ENCODE assay signal across 25 mouse cellular contexts in genomic region chr16:18447243-18447642, GRCm38 (mm10). TPM values are rescaled to one million over a fixed set of nuclear protein-coding genes. Genes with fewer than 3 reads are reported as not detected.
A peak's percentile ranks its signal among the peaks of the same experiment; 100 is the strongest.
DNase-seq lines count a peak whose midpoint lies in the region; ATAC-seq lines count a peak whose summit lies in the region.
"Had no signal": no experiment of that assay in that cellular context is flagged by ENCODE, and none has a peak within 500 bp of the region (broad histone marks: within the 10 kb centered on the region; RNA-seq: fewer than 3 reads in every experiment).

No protein-coding gene starts in this region.

- DNase-seq in kidney, adult 18-20 months = no peak
- peak; percentile 36 for DNase-seq in A20 (ENCODE audit: low read depth, low spot score)
- DNase-seq in cerebellum, adult 9-11 months = no peak
- DNase-seq in adrenal gland, adult 18-20 months (ENCODE audit: low spot score in 2 of 2) = no peak
- DNase-seq: adrenal gland, postnatal 14 days; B cell, adult 2 months; cerebellum, adult 2 months; cerebellum, postnatal 36 days; kidney, postnatal 14 days; layer of hippocampus, adult 9-11 months; lung, adult 2 months; lung, postnatal 14 days; midbrain, embryonic 14.5 days; retina, postnatal 1 day; right cerebral cortex, postnatal 25 days; spleen, adult 18-20 months had no signal

- no peak for ATAC-seq in kidney, embryonic 14.5 days (ENCODE audit: low FRiP score, low TSS enrichment)
- ATAC-seq in activated CD4-positive, CD25-positive, alpha-beta regulatory T cell, adult 4 months = peak; percentile 36
- peak; percentile 27 for ATAC-seq in inflammation-experienced regulatory T-cells, adult 6 months
- no peak for ATAC-seq in neural tube, embryonic 15.5 days (ENCODE audit: low FRiP score)

- no peaks in the 10 kb centered on the region for H3K36me3 ChIP-seq in kidney, embryonic 14.5 days (ENCODE audit: control insufficient read depth, insufficient read depth, low read length)
- H3K36me3 ChIP-seq in neural tube, embryonic 15.5 days = peaks cover 3% of the 10 kb centered on the region; the same call in 1 of the 2 replicates

- no peaks in the 10 kb centered on the region for H3K27me3 ChIP-seq in kidney, embryonic 14.5 days (ENCODE audit: control insufficient read depth, insufficient read depth, low read length)
- H3K27me3 ChIP-seq in neural tube, embryonic 15.5 days (replicated peaks) = no peaks in the 10 kb centered on the region
- H3K27me3 ChIP-seq: forebrain, embryonic 12.5 days; megakaryocyte, embryonic 14.5 days; neural tube, embryonic 12.5 days had no signal

- no peak overlapping the region for H3K4me2 ChIP-seq in kidney, embryonic 14.5 days (replicated peaks; ENCODE audit: low read depth, low read length)
- no peak overlapping the region for H3K4me2 ChIP-seq in neural tube, embryonic 15.5 days
- H3K4me2 ChIP-seq: forebrain, embryonic 12.5 days; heart, embryonic 11.5 days; liver, embryonic 11.5 days; neural tube, embryonic 12.5 days had no signal

- H3K4me3 ChIP-seq in kidney, embryonic 14.5 days (ENCODE audit: low read length) = no peak overlapping the region
- no peak overlapping the region for H3K4me3 ChIP-seq in neural tube, embryonic 15.5 days (replicated peaks)
- H3K4me3 ChIP-seq: forebrain, embryonic 12.5 days; megakaryocyte, embryonic 14.5 days; neural tube, embryonic 12.5 days had no signal

- peaks cover 25% of the 10 kb centered on the region for H3K4me1 ChIP-seq in kidney, embryonic 14.5 days (ENCODE audit: control insufficient read depth, insufficient read depth, low read length)
- H3K4me1 ChIP-seq in neural tube, embryonic 15.5 days = no peaks in the 10 kb centered on the region
- H3K4me1 ChIP-seq: forebrain, embryonic 12.5 days had no signal

- no peak overlapping the region for H3K9ac ChIP-seq in kidney, embryonic 14.5 days (ENCODE audit: low read depth, low read length)
- no peak overlapping the region for H3K9ac ChIP-seq in neural tube, embryonic 15.5 days (replicated peaks)
- H3K9ac ChIP-seq: forebrain, embryonic 12.5 days; neural tube, embryonic 12.5 days had no signal

- peak overlapping the region; percentile 1; the same call in 1 of the 2 replicates for H3K27ac ChIP-seq in kidney, embryonic 14.5 days (ENCODE audit: low read depth, low read length)
- no peak overlapping the region for H3K27ac ChIP-seq in neural tube, embryonic 15.5 days (replicated peaks)
- H3K27ac ChIP-seq: forebrain, embryonic 12.5 days; neural tube, embryonic 12.5 days had no signal

- H3K9me3 ChIP-seq in kidney, embryonic 14.5 days (ENCODE audit: control insufficient read depth, low read length) = no peaks in the 10 kb centered on the region
- H3K9me3 ChIP-seq in neural tube, embryonic 15.5 days (replicated peaks) = no peaks in the 10 kb centered on the region
- H3K9me3 ChIP-seq: forebrain, embryonic 12.5 days; megakaryocyte, embryonic 14.5 days; neural tube, embryonic 12.5 days had no signal

RNA-seq across cellular contexts. Expression of gene Comt, which starts 20.6 kb away (rescaled TPM):
- polyA plus RNA-seq in kidney, embryonic 14.5 days (2014; fragmentation: Nextera tagmentation; extraction: Ambion mirVana) = 78.7 and 89.0 TPM in 2 replicates
- polyA plus RNA-seq in activated CD4-positive, CD25-positive, alpha-beta regulatory T cell, adult 4 months (2017; shearing (Covaris generic)) = 10 to 100 TPM; 45.6 to 60.6 TPM
- polyA plus RNA-seq in inflammation-experienced regulatory T-cells, adult 6 months (2017; shearing (Covaris generic)) = 10 to 100 TPM; 51.4 to 56.7 (median 52.3) TPM
- polyA plus RNA-seq in neural tube, embryonic 15.5 days (2015; fragmentation: Nextera tagmentation; extraction: Ambion mirVana) = 117 and 128 TPM in 2 replicates
- total RNA-seq in adrenal gland, adult 18-20 months (2021) = 100 to 1,000 TPM; 191 to 384 TPM

RNA-seq across cellular contexts. Expression of gene Txnrd2, which starts 21.1 kb away (rescaled TPM):
- polyA plus RNA-seq in kidney, embryonic 14.5 days (2014; fragmentation: Nextera tagmentation; extraction: Ambion mirVana) = 21.9 and 23.6 TPM in 2 replicates
- polyA plus RNA-seq in activated CD4-positive, CD25-positive, alpha-beta regulatory T cell, adult 4 months (2017; shearing (Covaris generic)) = 10 to 100 TPM; 16.2 to 21.6 TPM
- polyA plus RNA-seq in inflammation-experienced regulatory T-cells, adult 6 months (2017; shearing (Covaris generic)) = 10 to 100 TPM; 15.9 to 21.2 (median 20.4) TPM
- 28.3 and 30.9 TPM in 2 replicates for polyA plus RNA-seq in neural tube, embryonic 15.5 days (2015; fragmentation: Nextera tagmentation; extraction: Ambion mirVana)
- total RNA-seq in adrenal gland, adult 18-20 months (2021) = 10 to 100 TPM; 75.6 to 98.9 TPM

RNA-seq across cellular contexts. Expression of gene Gnb1l, which starts 51.3 kb away (rescaled TPM):
- polyA plus RNA-seq in kidney, embryonic 14.5 days (2014; fragmentation: Nextera tagmentation; extraction: Ambion mirVana) = 16.3 and 18.0 TPM in 2 replicates
- 10 to 100 TPM; 11.4 to 11.9 TPM for polyA plus RNA-seq in activated CD4-positive, CD25-positive, alpha-beta regulatory T cell, adult 4 months (2017; shearing (Covaris generic))
- polyA plus RNA-seq in inflammation-experienced regulatory T-cells, adult 6 months (2017; shearing (Covaris generic)) = 10 to 100 TPM; 11.2 to 23.9 (median 17.4) TPM
- 16.1 and 18.8 TPM in 2 replicates for polyA plus RNA-seq in neural tube, embryonic 15.5 days (2015; fragmentation: Nextera tagmentation; extraction: Ambion mirVana)
- 1 to 10 TPM; 4.0 to 5.4 TPM for total RNA-seq in adrenal gland, adult 18-20 months (2021)

RNA-seq across cellular contexts. Expression of gene Rtl10, which starts 51.5 kb away (rescaled TPM):
- polyA plus RNA-seq in kidney, embryonic 14.5 days (2014; fragmentation: Nextera tagmentation; extraction: Ambion mirVana) = 1.9 and 3.0 TPM in 2 replicates
- 1 to 10 TPM; 1.4 to 2.6 TPM for polyA plus RNA-seq in activated CD4-positive, CD25-positive, alpha-beta regulatory T cell, adult 4 months (2017; shearing (Covaris generic))
- 1 to 10 TPM in 1 of 3 experiments, under 1 TPM in 2; 0.47 to 1.8 (median 0.86) TPM for polyA plus RNA-seq in inflammation-experienced regulatory T-cells, adult 6 months (2017; shearing (Covaris generic))
- 3.1 and 4.9 TPM in 2 replicates for polyA plus RNA-seq in neural tube, embryonic 15.5 days (2015; fragmentation: Nextera tagmentation; extraction: Ambion mirVana)
- total RNA-seq in adrenal gland, adult 18-20 months (2021) = 1 to 10 TPM; 5.1 to 6.7 TPM

Comparison
In these comparisons a context has a peak if more than half of its experiments do, and no peak if none do; other contexts are left out.
1. ATAC-seq: peak in activated CD4-positive, CD25-positive, alpha-beta regulatory T cell, adult 4 months (single experiment) and inflammation-experienced regulatory T-cells, adult 6 months (single experiment); none in kidney, embryonic 14.5 days (single experiment) and neural tube, embryonic 15.5 days (single experiment).